Mouse (Mus musculus) mature B cell (primary cell): ENCODE data around the gene Phtf1.

Experiments used
- in situ Hi-C: fragments of 300-500 bp; cut with MboI; formaldehyde crosslinking; loops from 2 replicates; pipeline ENCODE4 v1.14.3; 2019

Phtf1 gene

GRCm38 (mm10) chr3:104020101-104020500, 52.2 kb downstream of the Phtf1 start:
- in situ Hi-C loops, result loop anchor here (10.0 kb wide), 1 partner anchor 425 kb away; no protein-coding TSS in a partner anchor

GRCm38 (mm10) chr3:104026938-104027337, 59.0 kb downstream of the Phtf1 start:
- in situ Hi-C loops, result loop anchor here (10.0 kb wide), 1 partner anchor 418 kb away; no protein-coding TSS in a partner anchor

- in situ Hi-C loops, result no loop called here
Observed at GRCm38 (mm10) chr3:104032086-104032485, 64.2 kb downstream of the Phtf1 start.

DNA sequence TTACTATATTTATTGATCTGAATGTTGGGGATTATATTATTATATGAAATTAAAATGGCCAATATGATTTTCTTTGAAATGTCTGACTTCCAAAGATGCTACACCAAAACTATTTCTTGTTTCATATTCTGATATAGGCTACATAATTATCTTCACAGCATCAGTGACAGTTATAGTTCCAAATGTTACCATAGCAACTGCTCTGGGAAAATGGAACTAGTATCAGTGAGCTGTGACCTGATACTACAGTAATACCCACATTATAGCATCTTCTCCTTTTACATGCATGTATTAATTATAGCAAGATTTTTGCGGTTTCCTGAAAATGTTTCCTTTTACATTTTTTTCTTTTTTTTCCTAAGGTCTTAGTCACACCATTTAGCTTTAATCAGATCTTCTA, 64.8 kb downstream of the Phtf1 start:
- in situ Hi-C loops, result no loop called here

DNA sequence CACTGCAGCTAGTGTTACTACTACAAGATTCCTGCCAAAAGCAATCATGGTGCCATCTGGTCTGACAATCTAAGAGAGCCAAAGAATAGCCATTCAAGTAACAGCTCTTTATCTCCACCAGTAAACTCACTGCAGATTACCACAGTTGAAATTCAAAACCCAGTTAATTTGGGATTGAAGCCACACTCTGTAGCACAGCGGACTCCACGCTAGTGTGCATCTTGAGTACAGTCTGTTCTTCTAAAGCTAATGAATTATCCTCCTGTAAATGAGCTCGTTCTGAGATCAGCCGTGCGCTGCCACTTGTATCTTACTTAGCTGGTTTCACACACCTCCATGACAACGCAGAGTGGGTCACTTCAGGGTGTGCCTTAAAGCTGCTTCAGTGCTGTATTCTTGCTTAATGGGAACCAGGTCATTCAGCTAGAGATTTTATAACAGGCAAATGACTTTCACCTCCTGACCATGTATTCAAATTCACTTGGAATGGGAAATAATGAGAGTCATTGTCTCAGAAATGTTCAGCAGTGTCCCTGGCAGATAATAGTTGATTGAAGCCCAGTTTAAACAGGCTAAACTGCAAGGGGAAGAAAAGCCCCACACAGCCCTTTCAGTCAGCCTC, 91.2 kb downstream of the Phtf1 start:
- in situ Hi-C loops, result no loop called here

DNA sequence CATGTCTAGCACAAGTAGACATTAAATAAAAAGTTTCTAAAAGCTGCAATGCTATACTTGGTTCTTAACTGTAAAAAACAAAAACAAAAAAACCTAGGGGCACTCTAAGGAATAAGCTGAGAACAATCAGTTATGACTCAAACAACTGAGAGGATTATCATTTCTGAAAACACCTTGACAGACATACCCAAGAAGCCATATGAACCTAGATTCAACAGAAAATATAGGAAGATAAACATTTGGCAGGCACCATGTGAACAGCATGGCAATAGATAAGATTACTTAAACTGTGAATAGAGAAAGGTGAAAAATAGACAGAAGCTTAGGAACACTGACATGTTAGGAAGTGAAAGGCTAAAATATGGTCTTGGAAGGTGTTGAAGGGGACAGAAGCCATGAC, 101.5 kb downstream of the Phtf1 start:
- in situ Hi-C loops, result no loop called here
